19 mouse cellular contexts compared by ENCODE assay signal in the genomic region with DNA sequence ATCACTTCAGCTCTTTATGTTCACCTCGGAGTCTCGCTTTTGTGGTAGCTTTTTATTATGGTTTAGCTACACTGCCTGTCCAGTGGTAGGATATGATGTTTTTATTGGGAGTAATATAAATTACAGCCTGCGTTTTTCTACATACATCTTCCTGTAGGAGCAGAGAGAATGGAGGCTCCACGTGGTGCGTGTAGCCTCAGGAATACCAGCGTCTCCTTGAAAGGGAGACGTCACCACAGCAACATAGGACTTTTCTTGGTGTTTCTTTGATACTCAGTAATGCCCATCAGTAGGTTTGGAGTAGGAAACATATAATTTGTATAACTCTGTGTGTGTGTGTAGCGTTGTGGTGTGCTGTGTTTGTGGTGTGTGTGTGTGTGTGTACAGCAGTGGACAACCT.
"Had no signal": no experiment of that assay in that cellular context is flagged by ENCODE, and none has a peak within 500 bp of the region (broad histone marks: within the 10 kb centered on the region; RNA-seq: fewer than 3 reads in every experiment).

No protein-coding gene starts in this region.

- H3K36me3 ChIP-seq: limb, embryonic 12.5 days; limb, embryonic 15.5 days; lung, embryonic 15.5 days had no signal

- H3K27ac ChIP-seq: limb, embryonic 12.5 days; limb, embryonic 15.5 days; liver, embryonic 14.5 days; lung, embryonic 15.5 days had no signal

- DNase-seq: kidney, adult 2 months; kidney, postnatal 10 days; kidney, postnatal 36 days; left cerebral cortex, postnatal 4 days; liver, postnatal 0 days; lung, postnatal 14 days; lung, postnatal 4 days; midbrain, embryonic 14.5 days; right cerebral cortex, adult 18-20 months; right cerebral cortex, postnatal 14 days; right cerebral cortex, postnatal 4 days; thymus, postnatal 25 days had no signal

- H3K4me3 ChIP-seq: limb, embryonic 12.5 days; limb, embryonic 15.5 days; lung, embryonic 15.5 days had no signal

- H3K4me2 ChIP-seq: limb, embryonic 12.5 days; limb, embryonic 15.5 days; liver, embryonic 11.5 days; lung, embryonic 15.5 days; midbrain, embryonic 11.5 days had no signal

- ATAC-seq: inflammation-experienced regulatory T-cells, adult 6 months; liver, postnatal 0 days had no signal

- H3K9me3 ChIP-seq: limb, embryonic 12.5 days; limb, embryonic 15.5 days; lung, embryonic 15.5 days had no signal

- H3K9ac ChIP-seq: limb, embryonic 12.5 days; limb, embryonic 15.5 days; liver, embryonic 14.5 days; liver, postnatal 0 days; lung, embryonic 15.5 days had no signal

- H3K27me3 ChIP-seq: limb, embryonic 12.5 days; limb, embryonic 15.5 days; lung, embryonic 15.5 days had no signal

- H3K4me1 ChIP-seq: limb, embryonic 12.5 days; limb, embryonic 15.5 days; lung, embryonic 15.5 days had no signal
